Mouse (Mus musculus) bone marrow macrophage, adult 2 months (primary cell): ENCODE measurements around the gene Galm. TPM values are rescaled to one million over a fixed set of nuclear protein-coding genes. Genes with fewer than 3 reads are reported as not detected.
"Not testable (repeated sequence)": the region's sequence is repeated elsewhere in the genome, so short reads cannot be mapped to it uniquely, and the experiment has no call there.

Source experiments
- H3K27ac ChIP-seq: 2 replicates; pipeline ENCODE4 v1.5.1; 2012; ENCODE audit warnings: low read depth, low read length; ENCODE audit not compliant: insufficient read depth
- H3K4me1 ChIP-seq: 2 replicates; pipeline ENCODE4 v1.6.1; 2012; ENCODE audit warnings: low read length; ENCODE audit not compliant: control insufficient read depth, insufficient read depth
- H3K4me3 ChIP-seq: 2 replicates; pipeline ENCODE4 v1.5.1; 2012; ENCODE audit warnings: mild to moderate bottlenecking, low read length, moderate library complexity; ENCODE audit not compliant: insufficient read depth
- CTCF ChIP-seq: IDR thresholded peaks from 2 replicates; pipeline ENCODE4 v1.5.1; 2012; ENCODE audit warnings: low read depth, mild to moderate bottlenecking, low read length, moderate library complexity
- POLR2A ChIP-seq: IDR thresholded peaks from 2 replicates; pipeline ENCODE4 v1.6.1; 2012; ENCODE audit warnings: mild to moderate bottlenecking, low read depth, low read length, borderline replicate concordance
- polyA plus RNA-seq: library from polyadenylated mRNA; stranded (reverse); fragments of >200 nt; gene quantifications from 2 replicates; pipeline ENCODE4 v1.2.4, GENCODE M21; 2012; ENCODE audit not compliant: missing spikeins, insufficient read depth, insufficient read length

The Galm gene
- polyA plus RNA-seq, 1 experiment: 18.2 TPM

- no peak overlapping the region for H3K4me3 ChIP-seq
- no peak for TF ChIP-seq POLR2A
- no peak for TF ChIP-seq CTCF
- no peak overlapping the region for H3K27ac ChIP-seq
These were observed 72.0 kb downstream of the Galm start for GRCm38 (mm10) chr17:80199160-80199778.

GRCm38 (mm10) chr17:80205657-80206056 is 78.4 kb downstream of the Galm start:
- TF ChIP-seq POLR2A: no peak
- no peak for TF ChIP-seq CTCF
- peak overlapping the region; percentile 97 for H3K4me3 ChIP-seq
- H3K27ac ChIP-seq: no peak overlapping the region
- H3K4me1 ChIP-seq: peaks cover 6% of the 10 kb centered on the region

More at GRCm38 (mm10) chr17:80199160-80199778, 72.0 kb downstream of the Galm start:
- no peaks in the 10 kb centered on the region; the same call in 1 of the 2 replicates for H3K4me1 ChIP-seq

GRCm38 (mm10) chr17:80206301-80206670 is 79.0 kb downstream of the Galm start:
- Histone ChIP-seq H3K4me1 (peaks cover 6% of the 10 kb centered on the region), H3K27ac (peak overlapping the region; percentile 89), H3K4me3 (peak overlapping the region; percentile 97)
- TF ChIP-seq POLR2A (no peak), CTCF (no peak)

- TF ChIP-seq POLR2A: peak; percentile 100
- TF ChIP-seq CTCF: no peak
- H3K27ac ChIP-seq: peak within 1 kb of the TSS; percentile 89
- H3K4me3 ChIP-seq: peak within 1 kb of the TSS; percentile 97
- peaks cover 6% of the 10 kb centered on the region for H3K4me1 ChIP-seq
These were observed 79.7 kb downstream of the Galm start, which contains the start of the genes Srsf7 and Ttc39d for GRCm38 (mm10) chr17:80206671-80207581. Gene Srsf7, minus strand, starts transcription at chr17:80207307. Gene Ttc39d, plus strand, starts transcription at chr17:80207460.

GRCm38 (mm10) chr17:80213998-80214397 is 86.7 kb downstream of the Galm start:
- not testable (repeated sequence) for H3K4me1 ChIP-seq, H3K27ac ChIP-seq, H3K4me3 ChIP-seq

GRCm38 (mm10) chr17:80220131-80220530 is 92.9 kb downstream of the Galm start:
- Histone ChIP-seq H3K4me3 (no peak overlapping the region), H3K27ac (no peak overlapping the region), H3K4me1 (no peaks in the 10 kb centered on the region)
- no peak for TF ChIP-seq POLR2A
- no peak for TF ChIP-seq CTCF

- H3K27ac ChIP-seq: no peak overlapping the region
- H3K4me1 ChIP-seq: no peaks in the 10 kb centered on the region
- no peak for TF ChIP-seq POLR2A
- no peak for TF ChIP-seq CTCF
- no peak overlapping the region for H3K4me3 ChIP-seq
These were observed 93.9 kb downstream of the Galm start for GRCm38 (mm10) chr17:80221202-80221601.

GRCm38 (mm10) chr17:80221890-80222628 is 94.8 kb downstream of the Galm start:
- Histone ChIP-seq H3K27ac (no peak overlapping the region), H3K4me1 (no peaks in the 10 kb centered on the region), H3K4me3 (no peak overlapping the region)
- no peak for TF ChIP-seq POLR2A
- no peak for TF ChIP-seq CTCF

GRCm38 (mm10) chr17:80223829-80224228 is 96.6 kb downstream of the Galm start:
- no peak for TF ChIP-seq CTCF
- Histone ChIP-seq H3K27ac (peak overlapping the region; percentile 30; the same call in 1 of the 2 replicates), H3K4me3 (peak overlapping the region; percentile 71), H3K4me1 (no peaks in the 10 kb centered on the region)
